Mouse (Mus musculus): ENCODE measurements at regions not wholly inside any gene's neighbourhood (a gene's known extent, or its start where the extent isn't known, plus 50 kb on each side); places are given as distances from the start of the nearest gene placed in this dataset.

GRCm38 (mm10) chr13:105911811-105912210, 468.4 kb downstream of the Htr1a start:
- no peaks in the 10 kb centered on the region for H3K9me3 ChIP-seq
- ATAC-seq (replicated peaks) = no peak
- no peak overlapping the region for H3K27ac ChIP-seq (replicated peaks)
- no peaks in the 10 kb centered on the region for H3K27me3 ChIP-seq
- WGBS = 84% methylated on average over 2 of the region's 2 CpGs
- no peaks in the 10 kb centered on the region for H3K36me3 ChIP-seq
- no peak overlapping the region for H3K4me2 ChIP-seq (replicated peaks)
- H3K9ac ChIP-seq (replicated peaks) = no peak overlapping the region
- no peak overlapping the region for H3K4me3 ChIP-seq
- H3K4me1 ChIP-seq = no peaks in the 10 kb centered on the region

DNA sequence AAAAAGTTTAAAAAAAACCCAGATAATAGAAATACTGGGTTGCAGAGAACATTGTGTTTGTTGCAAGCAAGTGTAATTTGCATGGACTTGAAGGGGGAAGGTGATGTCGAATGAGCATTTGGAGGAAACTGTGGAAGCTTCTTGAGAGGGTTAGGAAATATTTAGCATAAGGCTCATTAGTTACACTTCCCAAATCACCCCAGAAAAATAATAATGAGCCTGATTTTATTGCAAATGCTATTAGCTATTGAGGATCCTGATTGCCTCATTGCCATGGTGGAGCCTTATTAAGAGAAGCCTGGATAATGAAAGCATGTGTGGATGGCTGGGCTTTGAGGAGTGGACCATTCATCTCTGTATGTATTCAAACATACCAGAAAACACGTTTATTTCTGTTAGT, 473.3 kb downstream of the Htr1a start:
- ATAC-seq (replicated peaks) = peak; percentile 57; the same call in 1 of the 2 replicates

DNA sequence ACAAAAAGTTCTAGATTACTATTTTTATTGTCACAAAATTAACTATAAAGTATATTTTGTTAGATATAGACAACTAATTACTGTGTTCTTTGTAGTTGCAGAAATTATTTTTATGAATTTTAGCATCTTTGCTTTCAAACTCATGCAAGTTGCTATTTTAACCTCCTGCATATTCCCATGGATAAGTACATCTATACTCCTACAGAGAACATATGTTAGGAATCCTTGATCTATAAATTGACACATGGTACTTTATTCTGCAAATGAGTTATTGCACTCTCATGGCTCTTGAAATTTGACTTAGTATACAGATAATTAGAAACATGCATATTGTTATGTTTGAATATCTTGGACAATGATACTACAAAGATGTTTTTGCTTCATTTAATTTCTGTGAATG, 478.2 kb downstream of the Htr1a start:
- Histone ChIP-seq H3K4me2 (replicated peaks) (no peak overlapping the region), H3K9me3 (no peaks in the 10 kb centered on the region), H3K27ac (replicated peaks) (no peak overlapping the region), H3K27me3 (no peaks in the 10 kb centered on the region), H3K9ac (replicated peaks) (no peak overlapping the region), H3K36me3 (no peaks in the 10 kb centered on the region), H3K4me3 (no peak overlapping the region), H3K4me1 (no peaks in the 10 kb centered on the region)
- no peak for ATAC-seq (replicated peaks)

More for the DNA sequence above, 473.3 kb downstream of the Htr1a start:
- WGBS = 19% methylated on average over 2 of the region's 2 CpGs
- no peaks in the 10 kb centered on the region for H3K27me3 ChIP-seq
- H3K4me2 ChIP-seq (replicated peaks) = no peak overlapping the region
- no peak overlapping the region for H3K4me3 ChIP-seq
- H3K9me3 ChIP-seq = no peaks in the 10 kb centered on the region
- H3K36me3 ChIP-seq = no peaks in the 10 kb centered on the region
- H3K9ac ChIP-seq (replicated peaks) = no peak overlapping the region
- no peaks in the 10 kb centered on the region for H3K4me1 ChIP-seq
- H3K27ac ChIP-seq (replicated peaks) = no peak overlapping the region

DNA sequence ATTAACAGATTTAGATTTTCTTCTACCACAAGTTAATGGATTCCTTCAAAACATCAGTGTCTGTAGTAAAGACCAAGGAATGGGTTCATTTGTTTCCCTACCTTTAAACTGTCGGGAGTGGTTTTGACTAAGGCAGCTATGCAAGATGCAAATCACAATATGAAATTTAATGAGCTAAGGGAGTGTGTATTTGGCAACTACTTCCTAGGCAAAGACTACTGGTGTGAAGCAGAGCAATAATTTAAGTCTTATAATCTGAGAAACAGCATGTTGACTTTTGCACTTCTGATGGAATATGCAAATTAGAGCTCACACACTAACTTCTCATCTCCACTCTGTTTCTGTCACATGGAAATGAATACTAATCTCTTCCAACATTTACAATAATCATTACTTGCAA, 494.3 kb downstream of the Htr1a start:
- H3K27me3 ChIP-seq = no peaks in the 10 kb centered on the region
- no peaks in the 10 kb centered on the region for H3K9me3 ChIP-seq
- no peak overlapping the region for H3K4me2 ChIP-seq (replicated peaks)
- H3K27ac ChIP-seq (replicated peaks) = no peak overlapping the region
- H3K36me3 ChIP-seq = no peaks in the 10 kb centered on the region
- ATAC-seq (replicated peaks) = no peak; the same call in 1 of the 2 replicates
- 80% methylated on average over 1 of the region's 1 CpGs for WGBS
- no peak overlapping the region for H3K9ac ChIP-seq (replicated peaks)
- H3K4me1 ChIP-seq = no peaks in the 10 kb centered on the region
- H3K4me3 ChIP-seq = no peak overlapping the region

All from forebrain, embryonic 15.5 days (tissue).